Mouse (Mus musculus) heart, postnatal 14 days (tissue): ENCODE data around the gene Dohh. TPM values are rescaled to one million over a fixed set of nuclear protein-coding genes. Genes with fewer than 3 reads are reported as not detected.
A peak's percentile ranks its signal among the peaks of the same experiment; 100 is the strongest.

Source experiments
- DNase-seq, 2 experiments: peaks; one replicate each; pipeline ENCODE4 v3.0.0; 2021 to 2022
- intact Hi-C: fragments of 180-260 bp; cut with DNase I; formaldehyde crosslinking; loops from one replicate; pipeline ENCODE4 v1.15.1; 2025
- total RNA-seq, 2 experiments: library from RNA; stranded (reverse); gene quantifications; 2 replicates each; pipeline ENCODE4 v1.2.3; 2021

Gene Dohh
- total RNA-seq, 2 experiments from 2014 or later, result 47.6 to 55.3 TPM

DNA sequence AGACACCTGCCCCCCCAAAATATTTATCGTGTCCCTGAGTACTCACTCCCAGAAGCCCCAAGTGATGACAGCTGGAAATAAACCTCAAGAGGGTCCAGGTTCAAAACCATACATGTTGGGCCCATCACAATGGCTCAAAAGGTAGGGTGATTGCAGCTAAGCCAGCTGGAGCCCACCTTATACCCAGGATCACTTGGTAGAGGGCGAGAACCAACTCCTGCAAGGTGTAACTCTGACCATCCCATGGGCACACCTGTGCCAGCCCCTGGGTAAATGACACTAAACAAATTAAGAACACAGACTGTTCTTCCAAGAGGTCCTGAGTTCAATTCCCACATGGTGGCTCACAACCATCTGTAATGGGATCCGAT lies 5.1 kb upstream of the Dohh start:
- intact Hi-C loops, result no loop called here
- DNase-seq, result no peak

DNA sequence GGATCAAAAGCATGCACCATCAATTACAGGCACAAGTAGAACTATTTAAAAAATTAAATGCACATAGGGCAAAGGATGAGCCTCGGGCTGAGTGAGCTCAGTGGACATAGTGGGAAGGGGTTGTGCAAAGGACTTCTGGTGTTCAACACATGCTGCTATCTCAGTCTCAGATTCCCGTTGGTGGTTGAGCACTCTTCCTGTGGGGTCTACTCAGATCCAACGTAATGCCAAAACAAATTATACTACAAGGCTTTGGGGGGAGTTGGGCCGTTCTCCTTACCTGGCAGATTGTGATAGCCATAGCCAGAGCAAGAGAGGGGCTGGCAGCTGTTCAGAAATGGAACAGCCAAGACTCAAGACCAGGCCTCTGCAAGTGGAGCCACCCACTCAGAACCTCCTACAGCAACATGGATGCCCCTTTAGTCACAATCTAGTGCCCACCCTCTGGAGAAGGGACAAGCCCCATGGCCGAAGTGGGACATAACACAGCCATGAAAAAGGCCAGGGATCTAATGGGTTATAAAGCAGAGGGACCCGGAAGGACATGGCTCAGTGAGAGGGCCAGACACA lies 4.3 kb upstream of the Dohh start:
- DNase-seq, result no peak
- intact Hi-C loops, result loop anchor here (10.0 kb wide), 1 partner anchor 165 kb away; the partner anchor contains the start of gene Gna11

DNA sequence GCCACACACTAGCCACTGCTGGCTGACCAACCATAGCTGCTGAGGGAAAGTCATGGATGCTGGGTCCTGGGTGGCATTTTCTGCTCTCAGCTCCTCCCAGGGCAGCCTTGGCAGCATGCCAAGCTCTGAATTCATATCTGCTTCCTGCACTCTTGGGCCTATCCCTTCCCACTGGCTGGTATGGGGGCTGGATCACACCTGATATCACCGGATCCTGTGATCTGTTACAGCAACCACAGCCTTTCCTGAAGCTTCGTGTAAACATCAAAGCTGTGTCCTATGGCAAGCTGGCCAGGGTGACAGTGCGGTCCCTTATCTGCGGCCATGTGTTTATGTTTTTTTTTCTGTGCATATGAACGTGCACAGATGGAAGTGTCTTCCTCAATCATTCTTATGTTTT lies 2.2 kb upstream of the Dohh start:
- intact Hi-C loops, result loop anchor here (10.0 kb wide), 1 partner anchor 163 kb away; the partner anchor contains the start of gene Gna11
- DNase-seq, result no peak

DNA sequence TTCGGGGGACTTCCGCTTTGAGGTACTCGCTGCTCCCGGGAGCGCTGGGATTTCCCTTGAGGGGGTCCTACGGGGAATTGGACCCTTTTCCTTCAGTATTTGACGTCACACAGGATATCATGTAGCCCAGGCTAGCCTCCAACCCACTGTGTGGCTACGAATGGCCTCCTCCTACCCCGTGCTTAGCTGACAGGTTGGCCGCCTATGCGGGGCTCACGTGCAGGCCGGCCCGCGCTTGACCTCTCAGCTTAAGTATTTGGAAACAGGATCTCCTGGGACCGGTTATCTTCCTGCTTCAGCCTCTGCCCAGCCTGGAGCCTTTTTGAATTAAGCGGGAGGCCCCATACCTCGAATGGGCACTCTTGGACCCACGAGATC lies 366 bp downstream of the Dohh start:
- DNase-seq, result no peak
- intact Hi-C loops, result loop anchor here (10.0 kb wide), 1 partner anchor 160 kb away; the partner anchor contains the start of gene Gna11

DNA sequence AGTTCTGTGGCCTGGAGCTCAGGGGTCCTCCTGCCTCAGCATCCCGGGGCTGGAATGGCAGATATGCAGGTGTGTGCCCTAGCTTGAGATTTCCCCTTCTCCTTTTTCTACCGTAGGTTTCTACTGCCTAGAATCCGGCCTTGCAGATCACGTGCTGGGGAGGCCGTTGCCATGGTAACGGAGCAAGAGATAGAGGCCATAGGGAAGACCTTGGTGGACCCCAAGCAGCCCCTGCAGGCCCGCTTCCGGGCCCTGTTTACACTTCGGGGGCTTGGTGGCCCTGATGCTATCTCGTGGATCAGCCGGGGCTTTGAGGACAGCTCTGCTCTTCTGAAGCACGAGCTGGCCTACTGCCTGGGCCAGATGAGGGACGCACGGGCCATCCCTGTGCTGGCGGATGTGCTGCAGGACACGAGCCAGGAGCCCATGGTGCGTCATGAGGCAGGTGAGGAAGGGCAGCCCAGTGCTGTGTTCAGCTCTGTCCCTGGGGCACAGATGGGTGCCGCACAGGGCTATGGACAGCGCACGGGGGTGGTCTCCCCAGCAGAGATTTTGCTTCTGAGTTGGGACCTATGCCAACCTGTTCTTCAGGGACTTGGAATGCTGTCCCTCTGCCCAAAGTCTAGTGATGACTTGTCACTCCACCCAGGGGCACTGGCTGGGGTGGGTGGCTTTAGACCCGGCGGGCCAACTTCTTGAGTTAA lies 1.5 kb downstream of the Dohh start:
- intact Hi-C loops, result loop anchor here (10.0 kb wide), 1 partner anchor 159 kb away; the partner anchor contains the start of gene Gna11
- no peak for DNase-seq

DNA sequence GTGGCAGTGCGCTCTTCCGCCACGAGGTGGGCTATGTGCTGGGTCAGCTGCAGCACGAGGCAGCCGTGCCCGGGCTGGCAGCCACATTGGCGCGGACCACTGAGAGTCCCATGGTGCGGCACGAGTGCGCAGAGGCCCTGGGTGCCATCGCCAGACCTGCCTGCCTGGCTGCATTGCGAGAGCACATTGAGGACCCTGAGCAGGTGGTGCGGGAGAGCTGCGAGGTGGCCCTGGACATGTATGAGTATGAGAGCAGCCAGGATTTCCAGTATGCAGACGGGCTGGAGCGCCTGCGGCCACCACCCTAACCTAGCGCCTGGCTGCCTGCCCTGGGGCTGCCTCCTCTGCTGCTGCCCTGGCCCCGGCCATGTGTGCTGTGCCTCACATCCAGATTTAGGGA lies 3.5 kb downstream of the Dohh start:
- intact Hi-C loops, result loop anchor here (10.0 kb wide), 1 partner anchor 157 kb away; the partner anchor contains the start of gene Gna11
- no peak for DNase-seq

DNA sequence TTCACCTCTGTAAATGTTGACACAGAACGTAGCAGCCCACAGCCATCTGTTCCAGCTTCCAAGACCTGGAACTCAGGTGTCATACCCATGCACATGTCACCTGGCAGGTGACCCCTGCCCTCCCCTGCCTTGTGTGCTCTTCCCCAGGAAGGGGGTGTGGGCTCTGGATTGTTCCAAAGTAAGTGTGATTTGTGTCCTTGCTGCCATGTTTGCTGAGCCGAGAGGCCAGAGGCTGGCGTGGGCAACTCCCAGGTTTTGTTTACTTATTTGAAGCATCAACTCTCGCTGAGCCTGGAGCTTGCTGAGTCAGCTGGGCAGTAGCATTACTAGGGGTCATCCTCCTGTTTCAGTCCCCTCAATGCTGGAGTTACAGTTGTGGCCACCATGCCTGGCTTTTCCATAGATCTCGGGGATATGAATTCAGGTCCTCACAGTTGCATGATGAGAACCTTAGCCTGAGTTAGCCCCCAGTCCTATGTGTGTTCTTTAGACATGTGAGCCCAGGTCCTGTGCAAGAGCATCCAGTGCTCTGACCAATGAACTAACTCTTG lies 4.4 kb downstream of the Dohh start, which contains the start of gene Gm48552:
Gene Gm48552 (plus strand): TSS at position 501 of the 551 bp plus-strand sequence.
- intact Hi-C loops, result loop anchor here (1.0 to 10.0 kb wide), 2 partner anchors 62 to 156 kb away; partner anchors contain the start of gene Gna11
- DNase-seq, result no peak

DNA sequence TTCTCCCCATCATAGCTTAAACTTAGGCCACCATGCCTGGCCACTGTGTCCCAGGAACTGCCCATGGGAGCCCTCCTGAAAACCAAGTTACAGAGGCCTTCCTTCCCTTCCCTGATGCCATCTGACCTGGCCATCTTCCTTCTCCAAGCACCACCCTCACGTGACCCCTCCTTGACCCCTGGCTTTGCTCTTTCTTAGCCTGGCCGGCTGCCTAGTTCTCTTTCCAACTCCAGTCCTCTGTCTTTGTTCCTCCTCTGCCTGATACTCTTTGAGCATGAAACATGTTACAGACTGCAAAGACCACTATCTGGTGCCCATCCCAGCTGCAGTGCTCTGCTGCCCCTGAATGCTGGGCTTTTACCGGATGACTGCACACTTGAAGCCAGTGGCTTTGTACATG lies 5.1 kb downstream of the Dohh start:
- peak in 1 of 2 experiments; percentile 36 for DNase-seq
- intact Hi-C loops, result loop anchor here (1.0 to 10.0 kb wide), 2 partner anchors 61 to 155 kb away; partner anchors contain the start of gene Gna11

DNA sequence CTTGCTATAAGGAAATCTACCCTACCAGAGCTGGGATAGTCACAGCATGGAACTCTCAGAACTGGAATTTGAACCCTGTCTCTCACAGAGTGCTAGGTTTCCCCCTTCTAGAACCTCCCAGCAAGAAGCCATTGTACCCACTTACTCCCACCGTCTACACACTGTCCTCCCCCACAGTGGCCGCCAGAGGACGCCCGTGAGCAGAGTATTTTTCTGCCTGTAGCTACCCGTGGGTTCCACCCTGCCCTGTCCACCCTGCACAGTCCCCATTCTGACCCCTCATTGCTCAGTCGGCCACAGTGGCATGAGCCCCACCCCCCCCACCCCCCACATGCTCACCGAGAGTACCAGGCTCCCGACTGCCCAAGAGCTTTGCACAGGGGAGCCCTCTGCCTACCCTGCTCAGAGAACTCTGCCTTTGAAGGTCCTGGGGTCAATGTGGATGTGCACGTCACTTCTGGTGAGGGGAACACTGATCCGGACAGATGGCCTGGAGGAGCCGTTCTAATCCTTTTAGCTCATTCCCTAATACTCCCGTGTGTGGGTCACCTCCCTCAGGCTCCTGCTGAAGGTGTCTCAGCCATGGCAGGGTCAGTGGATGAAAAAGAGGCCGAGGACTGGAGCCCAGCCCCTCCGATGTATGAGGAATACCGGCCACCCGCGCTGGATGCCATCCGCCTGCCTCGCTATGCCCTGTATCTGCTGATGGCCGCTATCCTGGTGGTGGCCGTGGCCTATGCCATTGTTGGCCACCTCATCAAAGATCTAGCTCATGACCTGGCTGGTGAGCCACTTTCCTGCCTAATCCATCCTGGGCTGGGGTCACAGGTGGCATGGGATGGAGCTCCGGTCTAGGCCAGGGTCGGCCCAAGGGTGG lies 5.8 kb downstream of the Dohh start:
- peak; percentile 85 to 86 for DNase-seq
- intact Hi-C loops, result loop anchor here (1.0 to 10.0 kb wide), 2 partner anchors 60 to 155 kb away; partner anchors contain the start of gene Gna11

DNA sequence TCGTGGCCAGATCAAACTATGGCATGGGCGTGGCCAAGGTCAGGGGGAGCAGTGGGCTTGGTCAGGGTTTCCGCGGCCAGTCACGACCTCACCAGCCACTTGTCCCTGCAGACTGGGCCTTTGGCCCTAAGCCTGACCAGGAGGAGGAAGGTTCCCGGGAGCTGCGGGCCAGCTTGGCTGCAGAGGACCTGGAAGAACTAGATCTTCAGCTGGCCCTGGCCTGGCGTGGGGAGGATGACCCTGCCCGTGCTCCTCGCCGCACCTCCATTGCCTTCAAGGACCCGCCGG lies 6.4 kb downstream of the Dohh start:
- intact Hi-C loops, result no loop called here

DNA sequence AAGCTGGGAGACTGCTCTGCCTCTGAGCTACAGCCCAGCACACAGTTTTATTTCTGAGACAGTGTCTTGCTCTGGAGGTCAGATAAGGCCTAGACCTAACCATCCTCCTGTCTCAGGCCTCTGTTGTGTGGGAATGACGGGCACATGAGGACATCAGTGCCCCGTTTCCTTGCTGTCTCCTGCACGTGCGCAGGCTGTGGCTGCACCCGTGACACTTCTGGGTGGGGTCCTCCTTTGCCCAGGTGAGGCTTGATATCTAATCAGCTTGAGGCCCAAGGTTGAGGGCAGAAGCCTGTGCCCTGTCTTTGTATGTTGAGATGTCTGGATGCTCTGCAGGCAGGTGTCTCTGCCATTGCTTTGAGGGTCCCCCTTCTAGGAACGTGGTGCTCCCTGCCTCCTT lies 8.0 kb downstream of the Dohh start:
- DNase-seq, result no peak
- intact Hi-C loops, result no loop called here

More for the DNA sequence above, 6.4 kb downstream of the Dohh start:
- DNase-seq, result no peak

DNA sequence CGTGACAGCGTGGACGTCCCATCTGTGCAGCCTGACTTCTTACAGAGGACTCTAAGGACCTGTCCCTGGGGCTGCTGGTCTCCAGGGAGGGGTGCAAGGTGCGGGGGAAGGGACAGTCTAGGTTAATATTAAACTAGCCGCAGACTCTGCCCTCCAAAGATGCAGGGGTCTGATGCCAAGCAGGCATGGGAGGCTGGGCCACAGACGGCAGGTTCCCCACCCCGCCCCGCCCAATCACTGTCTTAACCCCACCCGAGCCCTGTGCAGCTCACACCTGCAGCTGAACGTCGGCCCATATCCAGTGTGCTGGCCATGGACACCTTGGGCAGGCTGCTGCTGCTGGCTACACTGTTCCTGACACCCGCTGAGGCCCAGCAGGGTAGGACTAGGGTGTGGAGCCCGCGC lies 8.6 kb downstream of the Dohh start, which contains the start of gene Smim24:
Gene Smim24 (plus strand): TSS at position 271 of the 405 bp plus-strand sequence.
- intact Hi-C loops, result no loop called here

DNA sequence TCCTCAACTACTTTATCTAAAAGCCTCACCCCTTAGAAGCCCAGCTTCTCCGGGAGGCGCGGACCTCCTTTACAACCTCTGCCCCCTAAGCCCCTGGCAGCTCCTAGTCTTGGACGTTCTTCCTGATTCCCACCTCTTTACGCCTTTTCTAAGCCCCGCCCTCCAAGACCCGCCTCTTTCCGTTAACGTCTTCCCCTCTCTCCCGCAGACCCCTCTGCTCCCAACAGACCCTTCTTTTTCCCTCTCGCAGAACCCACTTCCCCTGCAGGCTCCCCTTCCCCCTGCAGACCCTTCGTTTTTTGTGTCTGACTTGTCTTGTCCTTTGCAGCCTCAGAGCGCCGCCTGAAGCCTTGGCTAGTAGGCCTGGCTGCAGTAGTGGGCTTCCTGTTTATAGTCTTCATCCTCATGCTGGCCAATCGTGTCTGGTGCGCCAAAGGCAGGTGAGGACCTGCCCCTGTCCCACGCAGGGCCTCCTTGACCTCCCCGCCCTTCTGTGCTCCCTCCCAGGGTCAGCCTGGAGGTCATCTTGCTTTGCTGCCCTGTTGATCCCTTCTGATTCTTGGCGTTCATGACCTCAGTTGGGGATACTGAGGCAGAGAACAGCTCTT lies 9.3 kb downstream of the Dohh start:
- intact Hi-C loops, result loop anchor here (2.0 kb wide), 1 partner anchor 47 kb away; no protein-coding TSS in a partner anchor
- peak in 1 of 2 experiments; percentile 55 for DNase-seq

More for the DNA sequence above, 8.6 kb downstream of the Dohh start, which contains the start of gene Smim24:
- DNase-seq, result no peak

DNA sequence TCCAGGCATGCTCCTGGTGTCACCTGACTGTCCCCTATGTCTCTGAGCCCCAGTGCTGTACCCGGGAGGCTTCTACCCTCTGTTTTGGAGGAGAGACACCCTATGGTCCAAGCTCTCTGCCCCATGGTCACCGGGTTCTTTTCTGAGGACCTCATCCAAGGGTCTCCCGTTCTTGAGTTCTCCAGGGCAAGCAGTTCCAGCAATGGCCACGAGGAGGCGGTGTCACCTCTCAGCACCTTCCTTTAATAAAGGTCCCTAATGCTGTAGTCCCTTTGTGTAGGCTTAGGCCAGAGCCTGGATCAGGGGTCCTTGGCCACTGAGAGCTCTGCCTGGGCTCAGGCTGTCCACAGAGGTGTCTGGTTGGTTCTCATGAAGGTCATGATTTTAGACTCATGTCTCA lies 10.9 kb downstream of the Dohh start:
- peak; percentile 75 to 83 for DNase-seq
- intact Hi-C loops, result loop anchor here (2.0 kb wide), 1 partner anchor 46 kb away; no protein-coding TSS in a partner anchor

DNA sequence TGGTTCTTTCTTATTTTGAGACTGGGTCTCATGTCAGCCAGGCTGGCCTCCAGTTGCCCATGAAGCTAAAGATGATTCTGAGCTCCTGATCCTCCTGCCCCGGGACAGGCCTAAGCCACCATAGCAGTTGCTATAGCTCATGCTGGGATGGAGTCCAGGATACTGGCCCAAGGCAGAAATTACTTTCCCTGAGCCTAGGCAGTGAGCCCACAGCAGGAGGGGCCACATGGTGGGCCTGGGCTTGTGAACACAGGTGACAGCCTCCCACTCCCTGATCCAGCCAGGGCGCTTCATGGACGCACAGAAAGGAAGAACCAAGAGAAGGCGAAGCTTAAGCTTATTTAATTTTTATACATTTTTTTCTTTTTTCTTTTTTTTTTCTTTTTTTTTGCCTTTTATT lies 11.6 kb downstream of the Dohh start:
- intact Hi-C loops, result loop anchor here (2.0 kb wide), 1 partner anchor 45 kb away; no protein-coding TSS in a partner anchor
- DNase-seq, result no peak

DNA sequence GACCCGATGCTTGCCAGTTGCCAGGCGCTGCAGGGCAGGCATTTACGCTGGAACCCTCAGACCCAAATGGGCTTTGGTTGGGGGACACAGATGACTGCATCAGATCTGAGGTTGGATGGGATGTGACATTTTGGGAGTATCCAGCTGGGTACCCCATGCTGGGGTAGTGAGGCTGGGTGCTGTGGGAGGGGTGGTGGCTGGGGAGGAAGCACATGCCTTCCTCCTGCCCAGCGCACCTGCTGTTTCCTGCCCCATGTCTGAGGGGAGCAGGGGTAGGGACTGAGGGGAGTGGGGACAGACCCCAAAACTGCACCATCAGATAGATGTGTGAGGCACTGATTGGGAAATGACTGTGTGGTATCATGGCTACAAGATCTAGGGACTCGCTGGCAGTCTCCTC lies 12.5 kb downstream of the Dohh start:
- no peak for DNase-seq
- intact Hi-C loops, result no loop called here

DNA sequence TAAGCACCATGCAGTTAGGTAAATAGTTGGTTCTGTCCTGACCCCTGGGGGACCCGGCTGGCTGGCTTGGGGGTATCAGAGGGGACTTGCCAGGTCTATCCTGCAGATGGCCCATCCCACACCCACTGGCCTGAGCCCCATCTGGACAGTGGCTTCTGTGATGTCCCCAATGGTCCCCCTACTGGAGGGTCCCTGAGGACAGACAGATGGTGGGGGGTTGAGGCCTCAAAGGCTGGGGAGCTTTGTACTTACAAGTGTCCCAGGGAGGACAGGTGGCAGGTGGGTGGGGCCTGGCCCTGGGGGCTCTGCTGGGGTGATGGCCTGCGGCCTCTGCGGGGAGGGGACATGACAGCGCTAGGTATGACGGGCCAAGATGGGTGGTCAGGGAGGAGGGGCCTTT lies 15.1 kb downstream of the Dohh start:
- intact Hi-C loops, result no loop called here
- no peak for DNase-seq

DNA sequence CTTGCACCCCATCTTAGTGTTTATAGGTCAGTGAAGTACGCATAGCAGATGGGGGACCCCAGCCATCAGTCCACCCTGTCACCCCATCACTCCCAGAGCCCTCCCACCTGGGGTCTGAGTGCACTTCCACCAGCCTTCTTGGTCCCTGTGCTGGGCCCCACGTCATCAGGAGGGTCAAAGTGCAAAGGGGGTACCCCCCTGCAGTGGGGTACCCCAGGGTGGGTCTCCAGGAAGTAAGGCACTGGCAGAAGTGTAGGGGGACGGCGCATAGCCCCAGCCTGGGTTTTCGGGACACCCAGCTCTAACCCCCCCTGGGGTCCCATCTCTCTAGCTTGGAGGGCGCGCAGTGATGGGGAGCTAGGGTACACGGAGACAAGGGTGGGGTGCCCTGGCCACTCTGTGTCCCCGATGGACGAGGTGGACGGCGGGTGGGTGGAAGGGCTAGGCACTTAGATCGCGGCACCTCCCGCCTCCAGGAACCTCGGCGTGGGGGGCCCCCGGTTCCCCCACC lies 15.6 kb downstream of the Dohh start:
- intact Hi-C loops, result no loop called here
- DNase-seq, result no peak

DNA sequence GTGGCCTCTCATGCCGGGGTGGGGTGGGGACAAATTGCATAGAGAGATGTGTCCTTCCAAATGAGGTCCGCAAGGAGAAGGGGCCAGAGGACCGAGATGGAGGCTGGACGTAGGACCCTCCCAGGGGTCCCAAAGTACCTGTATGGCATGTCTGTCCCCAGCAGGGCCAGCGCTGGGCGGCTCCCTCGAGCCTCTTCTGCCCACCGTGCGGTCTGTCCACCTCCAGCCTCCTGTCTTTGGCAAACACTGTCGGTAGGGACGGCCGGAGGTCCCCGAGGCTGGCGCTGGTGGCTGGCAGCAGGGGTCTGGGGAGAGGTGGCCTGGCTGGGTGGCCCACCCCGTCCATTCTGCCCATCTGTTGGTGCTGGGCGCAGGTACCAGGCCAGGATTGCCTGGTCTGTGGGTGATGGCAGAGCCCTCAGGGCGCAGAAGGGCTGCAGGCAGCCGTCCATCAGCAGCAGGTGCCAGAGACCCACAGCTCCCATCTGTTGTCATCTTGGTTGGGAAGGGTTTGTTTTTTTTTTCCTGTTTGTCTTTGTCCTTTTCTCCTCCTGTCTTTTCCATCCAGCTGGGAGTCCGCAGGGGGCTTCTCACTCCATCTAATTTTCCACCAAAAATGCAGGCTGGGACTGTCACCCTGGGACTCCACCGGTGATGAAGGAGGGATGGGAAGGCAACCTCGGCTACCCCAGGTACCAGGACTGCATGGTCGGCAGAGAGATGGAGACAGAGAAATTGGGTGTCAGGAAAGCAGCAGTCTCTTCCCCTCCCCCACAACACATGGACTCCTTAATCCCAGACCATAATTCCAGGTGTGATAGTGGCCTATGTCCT lies 16.4 kb downstream of the Dohh start:
- no peak for DNase-seq

More for the DNA sequence above, 16.4 kb downstream of the Dohh start:
- intact Hi-C loops, result no loop called here
